Mouse (Mus musculus): ENCODE data around the gene Ppm1g. TPM values are rescaled to one million over a fixed set of nuclear protein-coding genes. Genes with fewer than 3 reads are reported as not detected.

Ppm1g gene
- polyA plus RNA-seq, 1 experiment from 2014 or later = 182 TPM

Other genes starting within 250 kb of the Ppm1g start
- 161 and 176 TPM in 2 replicates for gene Atraid, start 172.4 kb downstream of the Ppm1g start, polyA plus RNA-seq (2015; fragmentation: Nextera tagmentation; extraction: Ambion mirVana)
- 26.1 and 26.3 TPM in 2 replicates for gene Slc5a6, start 171.8 kb downstream of the Ppm1g start, polyA plus RNA-seq (2015; fragmentation: Nextera tagmentation; extraction: Ambion mirVana)
- gene Cad, start 165.9 kb downstream of the Ppm1g start, polyA plus RNA-seq (2015; fragmentation: Nextera tagmentation; extraction: Ambion mirVana) = 15.7 and 16.9 TPM in 2 replicates
- gene Dnajc5g, start 114.4 kb downstream of the Ppm1g start, polyA plus RNA-seq (2015; fragmentation: Nextera tagmentation; extraction: Ambion mirVana) = not detected in 2 replicates
- gene Slc30a3, start 112.5 kb downstream of the Ppm1g start, polyA plus RNA-seq (2015; fragmentation: Nextera tagmentation; extraction: Ambion mirVana) = 36.2 and 46.7 TPM in 2 replicates
- not detected in 2 replicates for gene Trim54, start 104.0 kb downstream of the Ppm1g start, polyA plus RNA-seq (2015; fragmentation: Nextera tagmentation; extraction: Ambion mirVana)
- gene Ucn, start 81.9 kb downstream of the Ppm1g start, polyA plus RNA-seq (2015; fragmentation: Nextera tagmentation; extraction: Ambion mirVana) = not detected in 2 replicates
- 54.0 and 60.1 TPM in 2 replicates for gene Mpv17, start 66.4 kb downstream of the Ppm1g start, polyA plus RNA-seq (2015; fragmentation: Nextera tagmentation; extraction: Ambion mirVana)
- gene Gm29609, start 40.8 kb downstream of the Ppm1g start, polyA plus RNA-seq (2015; fragmentation: Nextera tagmentation; extraction: Ambion mirVana) = 1.6 and 2.7 TPM in 2 replicates
- gene Gtf3c2, start 40.5 kb downstream of the Ppm1g start, polyA plus RNA-seq (2015; fragmentation: Nextera tagmentation; extraction: Ambion mirVana) = 62.9 and 67.1 TPM in 2 replicates
- gene Snx17, start 27.5 kb downstream of the Ppm1g start, polyA plus RNA-seq (2015; fragmentation: Nextera tagmentation; extraction: Ambion mirVana) = 115 and 118 TPM in 2 replicates
- gene Eif2b4, start 27.3 kb downstream of the Ppm1g start, polyA plus RNA-seq (2015; fragmentation: Nextera tagmentation; extraction: Ambion mirVana) = 76.1 and 86.9 TPM in 2 replicates
- gene Zfp513, start 18.4 kb downstream of the Ppm1g start, polyA plus RNA-seq (2015; fragmentation: Nextera tagmentation; extraction: Ambion mirVana) = 16.2 and 17.4 TPM in 2 replicates
- gene Nrbp1, start 20.2 kb upstream of the Ppm1g start, polyA plus RNA-seq (2015; fragmentation: Nextera tagmentation; extraction: Ambion mirVana) = 163 and 171 TPM in 2 replicates
- 0.63 and 1.4 TPM in 2 replicates for gene Gm9970, start 20.5 kb upstream of the Ppm1g start, polyA plus RNA-seq (2015; fragmentation: Nextera tagmentation; extraction: Ambion mirVana)
- 2.6 and 3.6 TPM in 2 replicates for gene Krtcap3, start 31.0 kb upstream of the Ppm1g start, polyA plus RNA-seq (2015; fragmentation: Nextera tagmentation; extraction: Ambion mirVana)
- 31.5 and 40.0 TPM in 2 replicates for gene Ift172, start 70.4 kb upstream of the Ppm1g start, polyA plus RNA-seq (2015; fragmentation: Nextera tagmentation; extraction: Ambion mirVana)
- gene Fndc4, start 75.4 kb upstream of the Ppm1g start, polyA plus RNA-seq (2015; fragmentation: Nextera tagmentation; extraction: Ambion mirVana) = 103 and 114 TPM in 2 replicates
- gene Gckr, start 76.8 kb upstream of the Ppm1g start, polyA plus RNA-seq (2015; fragmentation: Nextera tagmentation; extraction: Ambion mirVana) = 0.19 and 0.24 TPM in 2 replicates
- 113 and 117 TPM in 2 replicates for gene Zfp512, start 231.7 kb upstream of the Ppm1g start, polyA plus RNA-seq (2015; fragmentation: Nextera tagmentation; extraction: Ambion mirVana)